Mouse (Mus musculus): Measurements from ENCODE around the gene Cyb5rl. TPM values are rescaled to one million over a fixed set of nuclear protein-coding genes. Genes with fewer than 3 reads are reported as not detected.
"Not testable (repeated sequence)": the region's sequence is repeated elsewhere in the genome, so short reads cannot be mapped to it uniquely, and the experiment has no call there.

Cyb5rl gene
- polyA plus RNA-seq, 1 experiment from 2014 or later = 4.3 TPM

GRCm38 (mm10) chr4:107094484-107095187 is 27.8 kb downstream of the Cyb5rl start:
- Histone ChIP-seq H3K9ac (no peak overlapping the region), H3K36me3 (no peaks in the 10 kb centered on the region), H3K4me1 (peaks cover 13% of the 10 kb centered on the region), H3K27me3 (replicated peaks) (peaks cover 10% of the 10 kb centered on the region), H3K4me3 (no peak overlapping the region), H3K9me3 (no peaks in the 10 kb centered on the region), H3K27ac (replicated peaks) (no peak overlapping the region), H3K4me2 (no peak overlapping the region)
- ATAC-seq (ENCODE audit: extremely low read depth, insufficient number of reproducible peaks, low FRiP score, low TSS enrichment) = no peak
- WGBS = 74% methylated on average over 16 of the region's 16 CpGs

- Histone ChIP-seq H3K36me3 (no peaks in the 10 kb centered on the region), H3K9me3 (no peaks in the 10 kb centered on the region), H3K4me3 (no peak overlapping the region), H3K4me2 (no peak overlapping the region), H3K27ac (replicated peaks) (no peak overlapping the region), H3K9ac (no peak overlapping the region), H3K27me3 (replicated peaks) (peaks cover 10% of the 10 kb centered on the region), H3K4me1 (peaks cover 13% of the 10 kb centered on the region)
- 53% methylated on average over 6 of the region's 6 CpGs for WGBS
- ATAC-seq (ENCODE audit: extremely low read depth, insufficient number of reproducible peaks, low FRiP score, low TSS enrichment) = no peak
These were observed 29.3 kb downstream of the Cyb5rl start for GRCm38 (mm10) chr4:107096043-107096442.

DNA sequence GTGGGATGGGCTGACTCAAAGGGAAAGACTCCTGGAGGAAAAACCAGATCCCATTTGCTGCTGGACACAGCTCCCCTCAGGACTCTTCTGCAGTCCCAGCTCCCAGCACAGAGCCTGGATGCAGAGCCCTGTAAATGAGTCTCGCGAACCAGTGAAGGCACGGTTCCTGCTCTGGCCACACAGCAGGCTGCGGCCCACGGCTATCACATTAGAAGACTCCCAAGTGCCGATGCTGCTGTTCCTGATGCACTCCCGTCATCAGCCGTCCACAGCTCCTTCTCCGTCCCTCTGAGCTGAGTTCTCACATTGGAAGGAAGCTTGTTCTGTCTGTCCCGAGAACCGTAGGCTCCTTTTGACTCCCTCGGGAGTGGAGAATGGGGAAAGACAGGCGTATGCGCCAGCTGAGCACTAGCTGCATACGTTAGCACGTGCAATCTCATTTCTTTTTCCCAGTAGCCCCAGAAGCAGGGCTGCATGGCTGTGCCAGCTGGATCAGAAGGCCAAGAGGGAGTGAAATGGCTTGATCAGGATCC is 30.1 kb downstream of the Cyb5rl start, which contains the start of gene Cdcp2:
Gene Cdcp2 (plus strand): TSS at position 51 of the 533 bp plus-strand sequence.
- 56% methylated on average over 16 of the region's 16 CpGs for WGBS
- H3K27me3 ChIP-seq (replicated peaks) = peaks cover 10% of the 10 kb centered on the region
- H3K36me3 ChIP-seq = no peaks in the 10 kb centered on the region
- H3K4me3 ChIP-seq = no peak within 1 kb of the TSS
- H3K4me1 ChIP-seq = peaks cover 13% of the 10 kb centered on the region
- no peak within 1 kb of the TSS for H3K9ac ChIP-seq
- ATAC-seq (ENCODE audit: extremely low read depth, insufficient number of reproducible peaks, low FRiP score, low TSS enrichment) = no peak
- H3K4me2 ChIP-seq = no peak within 1 kb of the TSS
- no peak within 1 kb of the TSS for H3K27ac ChIP-seq (replicated peaks)
- H3K9me3 ChIP-seq = no peaks in the 10 kb centered on the region

- Histone ChIP-seq H3K36me3 (no peaks in the 10 kb centered on the region), H3K4me1 (peaks cover 13% of the 10 kb centered on the region), H3K9ac (no peak overlapping the region), H3K9me3 (no peaks in the 10 kb centered on the region), H3K27me3 (replicated peaks) (peaks cover 10% of the 10 kb centered on the region), H3K4me3 (no peak overlapping the region), H3K27ac (replicated peaks) (no peak overlapping the region), H3K4me2 (no peak overlapping the region)
- 42% methylated on average over 15 of the region's 15 CpGs for WGBS
- no peak for ATAC-seq (ENCODE audit: extremely low read depth, insufficient number of reproducible peaks, low FRiP score, low TSS enrichment)
These were observed 31.1 kb downstream of the Cyb5rl start for GRCm38 (mm10) chr4:107097871-107098270.

- Histone ChIP-seq H3K4me3 (no peak overlapping the region), H3K9ac (no peak overlapping the region), H3K36me3 (no peaks in the 10 kb centered on the region), H3K27ac (replicated peaks) (no peak overlapping the region), H3K27me3 (replicated peaks) (peaks cover 10% of the 10 kb centered on the region), H3K4me2 (no peak overlapping the region), H3K4me1 (peaks cover 13% of the 10 kb centered on the region), H3K9me3 (no peaks in the 10 kb centered on the region)
- WGBS = 83% methylated on average over 10 of the region's 10 CpGs
- no peak for ATAC-seq (ENCODE audit: extremely low read depth, insufficient number of reproducible peaks, low FRiP score, low TSS enrichment)
These were observed 31.6 kb downstream of the Cyb5rl start for GRCm38 (mm10) chr4:107098375-107098774.

DNA sequence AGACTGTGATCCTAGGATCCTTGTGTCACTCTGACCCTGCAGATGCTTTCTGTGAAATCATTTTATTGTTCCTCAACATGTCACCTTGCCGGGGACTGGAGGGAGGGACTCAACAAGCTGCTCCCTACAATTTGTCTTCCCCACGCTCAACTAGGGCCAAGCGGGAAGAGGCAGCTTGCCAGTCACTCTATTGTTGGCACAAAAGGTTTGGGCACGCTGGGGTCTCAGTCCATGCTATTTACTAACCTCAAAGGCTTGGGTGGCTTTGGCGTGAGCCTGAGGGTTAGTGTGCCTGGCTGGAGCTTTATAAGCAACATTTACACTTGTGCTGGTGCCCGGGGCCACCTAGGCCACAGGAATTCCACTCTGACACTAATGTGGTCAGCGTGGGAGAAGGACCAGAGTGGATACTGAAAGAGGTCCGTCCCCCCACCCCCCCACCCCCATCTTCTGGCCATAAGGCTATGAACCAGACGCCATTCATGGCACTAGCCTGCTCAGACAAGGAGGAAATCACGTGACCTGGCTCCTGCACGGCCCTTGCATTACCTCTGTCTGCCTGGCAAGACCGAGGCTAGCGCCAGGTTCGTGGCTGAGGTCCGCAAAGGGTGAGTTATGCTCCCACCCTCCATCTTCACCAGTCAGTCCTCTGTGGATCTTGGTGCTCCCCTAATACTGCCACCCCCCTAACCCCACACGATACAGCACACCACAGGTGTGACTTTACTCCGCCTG is 32.2 kb downstream of the Cyb5rl start:
- WGBS = 72% methylated on average over 17 of the region's 17 CpGs
- no peak overlapping the region for H3K27ac ChIP-seq (replicated peaks)
- peaks cover 10% of the 10 kb centered on the region for H3K27me3 ChIP-seq (replicated peaks)
- ATAC-seq (ENCODE audit: extremely low read depth, insufficient number of reproducible peaks, low FRiP score, low TSS enrichment) = no peak
- peaks cover 13% of the 10 kb centered on the region for H3K4me1 ChIP-seq
- H3K4me2 ChIP-seq = no peak overlapping the region
- no peaks in the 10 kb centered on the region for H3K36me3 ChIP-seq
- H3K9me3 ChIP-seq = no peaks in the 10 kb centered on the region
- no peak overlapping the region for H3K4me3 ChIP-seq
- H3K9ac ChIP-seq = no peak overlapping the region

DNA sequence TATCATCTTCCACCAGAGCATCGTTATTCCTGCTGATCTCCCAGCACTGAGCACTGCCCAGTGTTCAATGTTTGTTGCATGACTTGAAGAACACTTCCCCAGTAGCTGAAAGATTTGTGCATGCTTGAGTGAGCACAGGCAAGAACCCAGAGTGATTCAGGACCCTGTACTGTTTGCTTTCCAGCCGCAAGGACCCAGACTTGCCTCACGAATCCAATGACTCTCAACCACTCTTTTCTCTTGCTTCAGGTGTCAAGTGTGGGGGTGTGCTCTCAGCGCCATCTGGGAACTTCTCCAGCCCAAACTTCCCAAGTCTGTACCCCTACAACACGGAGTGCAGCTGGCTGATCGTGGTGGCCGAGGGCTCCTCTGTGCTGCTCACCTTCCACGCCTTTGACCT is 35.4 kb downstream of the Cyb5rl start:
- WGBS = 78% methylated on average over 8 of the region's 8 CpGs
- peaks cover 5% of the 10 kb centered on the region; the same call in 1 of the 2 replicates for H3K4me1 ChIP-seq

GRCm38 (mm10) chr4:107106777-107107176 is 40.0 kb downstream of the Cyb5rl start:
- Histone ChIP-seq H3K4me2 (no peak overlapping the region), H3K9me3 (no peaks in the 10 kb centered on the region), H3K36me3 (no peaks in the 10 kb centered on the region), H3K4me1 (peaks cover 6% of the 10 kb centered on the region; the same call in 1 of the 2 replicates), H3K27me3 (replicated peaks) (no peaks in the 10 kb centered on the region), H3K4me3 (no peak overlapping the region), H3K27ac (replicated peaks) (no peak overlapping the region), H3K9ac (no peak overlapping the region)
- no peak for ATAC-seq (ENCODE audit: extremely low read depth, insufficient number of reproducible peaks, low FRiP score, low TSS enrichment)
- whole genome bisulfite sequencing = 84% methylated on average over 16 of the region's 16 CpGs

More for the DNA sequence above, 35.4 kb downstream of the Cyb5rl start:
- no peak overlapping the region for H3K4me2 ChIP-seq
- no peak overlapping the region for H3K4me3 ChIP-seq
- H3K9ac ChIP-seq = no peak overlapping the region
- H3K27me3 ChIP-seq (replicated peaks) = peaks cover 10% of the 10 kb centered on the region; the same call in 1 of the 2 replicates
- H3K36me3 ChIP-seq = no peaks in the 10 kb centered on the region
- no peaks in the 10 kb centered on the region for H3K9me3 ChIP-seq
- H3K27ac ChIP-seq (replicated peaks) = no peak overlapping the region
- no peak for ATAC-seq (ENCODE audit: extremely low read depth, insufficient number of reproducible peaks, low FRiP score, low TSS enrichment)

- Histone ChIP-seq H3K4me1 (peaks cover 6% of the 10 kb centered on the region; the same call in 1 of the 2 replicates), H3K36me3 (no peaks in the 10 kb centered on the region), H3K27ac (replicated peaks) (no peak overlapping the region), H3K9me3 (no peaks in the 10 kb centered on the region), H3K27me3 (replicated peaks) (no peaks in the 10 kb centered on the region; the same call in 1 of the 2 replicates), H3K4me2 (no peak overlapping the region), H3K9ac (peak overlapping the region; percentile 50; the same call in 1 of the 2 replicates), H3K4me3 (no peak overlapping the region)
- WGBS = 52% methylated on average over 13 of the region's 13 CpGs
- no peak for ATAC-seq (ENCODE audit: extremely low read depth, insufficient number of reproducible peaks, low FRiP score, low TSS enrichment)
These were observed 41.5 kb downstream of the Cyb5rl start for GRCm38 (mm10) chr4:107108291-107108731.

- not testable (repeated sequence) for H3K4me3 ChIP-seq; H3K9me3 ChIP-seq; H3K36me3 ChIP-seq; H3K27ac ChIP-seq (replicated peaks); ATAC-seq (ENCODE audit: extremely low read depth, insufficient number of reproducible peaks, low FRiP score, low TSS enrichment); H3K9ac ChIP-seq; H3K4me2 ChIP-seq; H3K27me3 ChIP-seq (replicated peaks); H3K4me1 ChIP-seq
- 78% methylated on average over 6 of the region's 6 CpGs for WGBS
These were observed 42.4 kb downstream of the Cyb5rl start for GRCm38 (mm10) chr4:107109181-107109580.

DNA sequence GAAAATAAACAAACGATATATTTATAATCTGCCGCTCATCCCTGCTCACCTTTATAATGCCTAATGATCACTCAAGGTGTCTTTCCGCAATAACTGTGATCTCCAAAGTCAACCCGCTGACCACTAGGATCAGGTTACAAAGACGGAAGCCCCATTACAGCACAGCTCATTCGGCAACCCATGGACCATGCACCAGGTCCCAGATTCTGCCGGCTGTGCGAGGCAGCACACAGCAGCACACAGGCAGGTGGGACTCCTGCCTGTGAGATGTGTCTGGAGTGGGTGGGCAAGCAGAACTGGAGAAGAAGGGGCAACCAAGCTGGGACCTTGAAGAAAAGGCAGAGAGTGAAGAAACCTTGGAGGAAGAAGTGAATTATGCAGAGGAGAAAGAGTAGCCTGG is 47.5 kb downstream of the Cyb5rl start:
- peaks cover 4% of the 10 kb centered on the region; the same call in 1 of the 2 replicates for H3K27me3 ChIP-seq (replicated peaks)
- no peaks in the 10 kb centered on the region for H3K4me1 ChIP-seq
- no peak overlapping the region for H3K9ac ChIP-seq
- H3K27ac ChIP-seq (replicated peaks) = no peak overlapping the region
- H3K36me3 ChIP-seq = no peaks in the 10 kb centered on the region
- H3K9me3 ChIP-seq = no peaks in the 10 kb centered on the region
- 46% methylated on average over 8 of the region's 8 CpGs for WGBS
- H3K4me2 ChIP-seq = no peak overlapping the region
- ATAC-seq (ENCODE audit: extremely low read depth, insufficient number of reproducible peaks, low FRiP score, low TSS enrichment) = no peak
- no peak overlapping the region for H3K4me3 ChIP-seq
